Mouse (Mus musculus): ENCODE measurements at regions not wholly inside any gene's neighbourhood (a gene's known extent, or its start where the extent isn't known, plus 50 kb on each side); places are given as distances from the start of the nearest gene placed in this dataset.

DNA sequence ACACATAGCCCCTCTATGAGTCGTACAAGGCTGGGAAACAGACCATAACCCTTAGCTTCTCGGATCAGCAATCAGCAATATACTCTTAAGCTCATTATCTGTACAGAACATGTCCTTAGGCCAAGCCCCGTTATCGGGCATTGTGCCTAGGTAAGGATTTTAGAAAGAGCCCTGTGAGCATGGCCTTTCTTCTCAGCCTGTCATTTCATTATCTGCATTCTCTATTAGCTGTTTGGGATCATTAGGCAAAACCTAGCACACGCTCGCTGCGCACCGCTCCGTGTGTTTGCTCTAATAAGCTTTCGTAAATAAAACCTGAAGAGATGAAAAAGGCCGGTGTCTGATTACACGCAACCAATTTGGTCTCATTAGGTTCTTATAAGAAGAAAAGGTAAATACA, 2507.1 kb upstream of the 5930422O12Rik start:
- TF ChIP-seq CTCF (IDR thresholded peaks at IDR 0.05; ENCODE audit: low read depth, low read length), result no peak
- no peak for TF ChIP-seq GATA1 (IDR thresholded peaks at IDR 0.05; ENCODE audit: borderline replicate concordance, low read length)
- TF ChIP-seq POLR2AphosphoS5 (IDR thresholded peaks at IDR 0.05; ENCODE audit: insufficient replicate concordance, low read depth, low read length), result no peak
